Mouse (Mus musculus) embryonic fibroblast, embryonic 13.5 days (primary cell): ENCODE measurements around the gene Nmnat1. TPM values are rescaled to one million over a fixed set of nuclear protein-coding genes. Genes with fewer than 3 reads are reported as not detected.

Experiments
- H3K27ac ChIP-seq: 2 replicates; pipeline ENCODE4 v1.5.1; 2012; ENCODE audit warnings: low read length, control low read depth, inconsistent platforms; ENCODE audit not compliant: insufficient read depth
- H3K4me1 ChIP-seq: 2 replicates; pipeline ENCODE4 v1.6.1; 2011; ENCODE audit warnings: low read length; ENCODE audit not compliant: control insufficient read depth, insufficient read depth
- H3K4me3 ChIP-seq: 2 replicates; pipeline ENCODE4 v1.5.1; 2011; ENCODE audit warnings: mild to moderate bottlenecking, control low read depth, low read length; ENCODE audit not compliant: insufficient read depth
- CTCF ChIP-seq: IDR thresholded peaks from 2 replicates; pipeline ENCODE4 v1.5.1; 2011; ENCODE audit warnings: mild to moderate bottlenecking, control low read depth, low read length, moderate library complexity, borderline replicate concordance; ENCODE audit not compliant: insufficient read depth
- POLR2A ChIP-seq: IDR thresholded peaks from 2 replicates; pipeline ENCODE4 v1.6.1; 2011; ENCODE audit warnings: low read depth, mild to moderate bottlenecking, control low read depth, low read length, moderate library complexity
- polyA plus RNA-seq: library from polyadenylated mRNA; stranded (reverse); fragments of >200 nt; gene quantifications from 2 replicates; pipeline ENCODE4 v1.2.4, GENCODE M21; 2011; ENCODE audit warnings: low read depth; ENCODE audit not compliant: missing spikeins, insufficient read length

Nmnat1 gene
- 5.1 and 7.0 TPM in 2 replicates for polyA plus RNA-seq

- Histone ChIP-seq H3K27ac (peak within 1 kb of the TSS; percentile 80), H3K4me3 (peak within 1 kb of the TSS; percentile 84), H3K4me1 (no peaks in the 10 kb centered on the region; the same call in 1 of the 2 replicates)
- TF ChIP-seq POLR2A (peak; percentile 51), CTCF (no peak)
These were observed at the start of gene Nmnat1, which contains the start of gene Lzic for GRCm38 (mm10) chr4:149485053-149485824. Gene Nmnat1 (minus strand): TSS chr4:149485202. Gene Lzic (plus strand): TSS chr4:149485229.

- Histone ChIP-seq H3K27ac (no peak overlapping the region), H3K4me1 (no peaks in the 10 kb centered on the region), H3K4me3 (no peak overlapping the region)
- TF ChIP-seq CTCF (no peak), POLR2A (no peak)
These were observed 44.7 kb upstream of the Nmnat1 start for GRCm38 (mm10) chr4:149529691-149530090.

DNA sequence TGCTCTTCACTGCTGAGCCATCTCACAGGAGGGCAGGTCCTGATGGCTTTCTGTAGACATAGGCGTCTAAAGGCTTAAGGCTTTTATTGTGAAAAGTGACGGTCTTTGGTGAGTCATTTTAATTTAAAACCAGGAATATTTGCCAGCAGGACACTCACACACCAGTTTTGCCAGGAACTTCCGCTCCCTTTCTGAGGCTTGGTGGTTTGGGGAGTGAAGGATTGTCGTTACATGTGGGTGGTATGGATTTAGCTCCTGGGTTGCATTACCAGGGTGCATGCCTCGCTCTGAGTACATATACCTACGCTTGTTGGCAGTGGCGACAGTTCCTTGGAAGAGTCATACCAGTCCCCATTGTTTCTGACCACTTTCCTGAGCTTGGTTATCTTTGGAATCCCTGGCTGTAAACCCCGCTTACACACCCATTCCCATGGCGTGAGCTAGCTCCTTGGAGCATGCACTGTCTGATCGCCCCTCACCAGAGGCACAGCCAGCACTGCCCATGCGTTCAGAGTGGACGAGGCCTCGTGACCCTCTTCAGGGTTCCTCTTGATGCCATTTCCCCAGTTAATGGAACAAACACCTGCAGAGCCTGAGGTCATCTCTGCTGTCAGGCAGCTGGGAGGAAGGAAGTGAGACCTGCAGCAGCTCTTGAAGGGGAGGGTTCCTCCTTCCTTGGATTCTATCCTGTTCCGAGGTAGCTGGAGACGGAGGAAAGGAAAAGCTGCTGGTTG lies 42.8 kb upstream of the Nmnat1 start:
- no peak overlapping the region for H3K4me3 ChIP-seq
- TF ChIP-seq CTCF (no peak), POLR2A (no peak)
- H3K4me1 ChIP-seq: no peaks in the 10 kb centered on the region
- H3K27ac ChIP-seq: no peak overlapping the region

- H3K4me3 ChIP-seq: no peak overlapping the region
- TF ChIP-seq CTCF: no peak
- TF ChIP-seq POLR2A: no peak
- H3K4me1 ChIP-seq: no peaks in the 10 kb centered on the region
- no peak overlapping the region for H3K27ac ChIP-seq
These were observed 41.3 kb upstream of the Nmnat1 start for GRCm38 (mm10) chr4:149526330-149526729.

GRCm38 (mm10) chr4:149525811-149526210 lies 40.8 kb upstream of the Nmnat1 start:
- H3K4me1 ChIP-seq: no peaks in the 10 kb centered on the region
- no peak for TF ChIP-seq POLR2A
- no peak for TF ChIP-seq CTCF
- H3K4me3 ChIP-seq: no peak overlapping the region
- H3K27ac ChIP-seq: no peak overlapping the region

GRCm38 (mm10) chr4:149525170-149525569 lies 40.2 kb upstream of the Nmnat1 start:
- H3K4me1 ChIP-seq: no peaks in the 10 kb centered on the region
- TF ChIP-seq CTCF: no peak
- TF ChIP-seq POLR2A: no peak
- H3K27ac ChIP-seq: no peak overlapping the region
- H3K4me3 ChIP-seq: no peak overlapping the region

DNA sequence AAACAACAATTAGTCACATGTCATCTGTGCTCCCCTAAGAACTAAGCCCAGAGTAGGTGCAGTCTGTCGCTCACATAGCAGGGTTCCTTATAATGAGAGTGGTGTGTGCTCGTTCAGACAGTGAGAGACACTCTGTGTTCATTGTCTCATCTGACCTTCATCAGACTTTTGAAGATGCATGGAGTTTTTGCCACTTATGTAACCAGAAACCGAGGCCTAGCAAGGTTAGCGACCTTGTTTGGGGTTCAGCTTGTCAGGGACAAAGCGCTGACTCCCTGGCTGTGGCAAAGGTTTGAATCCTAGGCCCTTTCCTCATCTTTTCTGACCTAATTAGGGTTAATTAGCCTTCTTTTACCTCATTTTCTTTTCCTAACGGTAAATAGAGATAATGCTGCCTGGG lies 39.0 kb upstream of the Nmnat1 start:
- H3K27ac ChIP-seq: no peak overlapping the region
- no peak for TF ChIP-seq POLR2A
- TF ChIP-seq CTCF: no peak
- H3K4me3 ChIP-seq: no peak overlapping the region
- H3K4me1 ChIP-seq: no peaks in the 10 kb centered on the region

DNA sequence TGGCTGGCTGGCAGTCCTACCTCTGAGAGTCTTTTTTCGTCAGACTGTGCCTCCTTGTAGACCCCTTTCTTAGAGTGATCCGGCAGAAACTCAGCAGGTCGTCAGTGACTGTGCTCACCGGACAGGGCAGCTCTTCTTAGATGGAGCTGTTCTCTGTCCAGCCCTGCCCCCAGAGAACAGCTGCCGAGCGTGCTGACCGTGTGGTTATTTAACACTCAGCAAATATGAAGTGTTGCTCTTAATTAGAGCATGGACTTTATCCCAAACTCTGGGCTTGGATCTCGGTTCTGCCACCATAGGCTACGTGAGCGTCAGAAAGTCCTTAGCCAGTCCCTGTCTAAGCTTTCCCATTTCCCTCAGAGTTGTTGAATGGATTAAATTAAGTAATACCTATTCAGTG lies 36.3 kb upstream of the Nmnat1 start:
- Histone ChIP-seq H3K27ac (no peak overlapping the region), H3K4me3 (no peak overlapping the region), H3K4me1 (no peaks in the 10 kb centered on the region)
- TF ChIP-seq POLR2A (no peak), CTCF (no peak)

- Histone ChIP-seq H3K4me3 (peak overlapping the region; percentile 58), H3K4me1 (no peaks in the 10 kb centered on the region), H3K27ac (no peak overlapping the region)
- no peak for TF ChIP-seq CTCF
These were observed 33.6 kb upstream of the Nmnat1 start for GRCm38 (mm10) chr4:149518351-149519220.
